In the genomic region with DNA sequence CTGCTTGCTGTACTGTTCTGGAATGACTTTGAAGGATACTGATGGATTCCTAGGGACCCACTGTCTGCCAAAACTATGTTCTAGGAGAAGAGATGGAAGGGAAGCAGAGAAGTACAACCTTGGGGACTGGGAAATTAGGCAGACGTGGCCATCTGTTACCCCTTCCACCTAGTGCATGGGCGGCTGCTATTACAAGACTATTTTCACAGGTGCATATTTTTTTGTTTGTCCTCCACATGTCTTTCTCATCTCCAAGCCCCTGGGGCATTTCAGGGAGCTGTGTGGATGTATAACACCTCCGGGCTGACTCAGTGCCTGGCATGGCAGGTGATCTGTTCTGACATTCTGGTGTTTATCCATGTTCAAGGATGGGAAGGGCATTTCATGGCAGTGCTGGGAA, we compare ENCODE assay signal across 29 mouse cellular contexts.
DNase-seq lines count a peak whose midpoint lies in the region; TF ChIP-seq lines count a peak whose summit lies in the region.
"Had no signal": no experiment of that assay in that cellular context is flagged by ENCODE, and none has a peak within 500 bp of the region (broad histone marks: within the 10 kb centered on the region; RNA-seq: fewer than 3 reads in every experiment).

No protein-coding gene starts in this region.

- no peak for TF ChIP-seq CTCF in thymus, adult 2 months (IDR thresholded peaks at IDR 0.05; ENCODE audit: borderline replicate concordance, control insufficient read depth, extremely low read depth, insufficient read depth, low read length, poor library complexity)

- no peak for TF ChIP-seq POLR2A in thymus, adult 2 months (IDR thresholded peaks at IDR 0.05; ENCODE audit: control insufficient read depth, extremely low read depth, insufficient read depth, low read length, poor library complexity)

- H3K27ac ChIP-seq in thymus, adult 2 months (ENCODE audit: control insufficient read depth, insufficient read depth, low read length): no peak overlapping the region
- H3K27ac ChIP-seq: embryonic facial prominence, embryonic 10.5 days; embryonic facial prominence, embryonic 13.5 days; forebrain, embryonic 12.5 days; forebrain, embryonic 15.5 days; heart, embryonic 15.5 days; hindbrain, embryonic 10.5 days; hindbrain, embryonic 13.5 days; intestine, embryonic 15.5 days had no signal

- WGBS in thymus, adult 2 months: 94% methylated on average over 3 of the region's 3 CpGs

- no peaks in the 10 kb centered on the region for H3K27me3 ChIP-seq in thymus, adult 2 months (ENCODE audit: control insufficient read depth, insufficient read depth, low read length)
- H3K27me3 ChIP-seq: CH12.LX; embryonic facial prominence, embryonic 13.5 days; forebrain, embryonic 12.5 days; forebrain, embryonic 15.5 days; heart, embryonic 12.5 days; heart, embryonic 15.5 days; hindbrain, embryonic 13.5 days; intestine, embryonic 15.5 days; Patski had no signal

- no peak overlapping the region for H3K4me3 ChIP-seq in thymus, adult 2 months (ENCODE audit: control insufficient read depth, insufficient read depth, low read length)
- H3K4me3 ChIP-seq: embryonic facial prominence, embryonic 10.5 days; embryonic facial prominence, embryonic 13.5 days; erythroblast, embryonic 14.5 days; forebrain, embryonic 12.5 days; forebrain, embryonic 15.5 days; heart, embryonic 12.5 days; heart, embryonic 15.5 days; hindbrain, embryonic 10.5 days; hindbrain, embryonic 13.5 days; intestine, embryonic 15.5 days had no signal

- no peaks in the 10 kb centered on the region for H3K36me3 ChIP-seq in thymus, adult 2 months (ENCODE audit: control insufficient read depth, insufficient read depth, low read length)
- H3K36me3 ChIP-seq: embryonic facial prominence, embryonic 10.5 days; embryonic facial prominence, embryonic 13.5 days; forebrain, embryonic 12.5 days; forebrain, embryonic 15.5 days; G1E; heart, embryonic 12.5 days; heart, embryonic 15.5 days; hindbrain, embryonic 10.5 days; hindbrain, embryonic 13.5 days; intestine, embryonic 15.5 days had no signal

- no peaks in the 10 kb centered on the region for H3K4me1 ChIP-seq in thymus, adult 2 months (replicated peaks; ENCODE audit: control insufficient read depth, insufficient read depth, low read length)
- H3K4me1 ChIP-seq: embryonic facial prominence, embryonic 10.5 days; embryonic facial prominence, embryonic 13.5 days; forebrain, embryonic 12.5 days; forebrain, embryonic 15.5 days; heart, embryonic 12.5 days; heart, embryonic 15.5 days; hindbrain, embryonic 10.5 days; hindbrain, embryonic 13.5 days; intestine, embryonic 15.5 days had no signal

- DNase-seq in cerebellum, adult 11-12 months: peak; percentile 41
- no peak for DNase-seq in cerebellum, postnatal 10 days
- peak; percentile 61 for DNase-seq in brain, adult 2 months (ENCODE audit: low read depth, low spot score)
- peak; percentile 5 for DNase-seq in cerebellum, adult 8-10 months
- DNase-seq in cerebellum, postnatal 25 days: peak; percentile 26 to 43
- no peak for DNase-seq in layer of hippocampus, postnatal 10 days (ENCODE audit: low spot score in 2 of 2)
- DNase-seq in thymus, adult 2 months: no peak
- DNase-seq: adrenal gland, postnatal 10 days; B cell, adult 2 months; embryo, embryonic 11 days; gastrocnemius, postnatal 10 days; heart, adult 18-20 months; heart, postnatal 10 days; heart, postnatal 36 days; kidney, adult 11 months; kidney, adult 8-10 months had no signal

Comparison
In these comparisons a context has a peak if more than half of its experiments do, and no peak if none do; other contexts are left out.
1. DNase-seq: peak in cerebellum, adult 11-12 months (single experiment), brain, adult 2 months (single experiment), cerebellum, adult 8-10 months (single experiment) and cerebellum, postnatal 25 days (2 of 2); none in cerebellum, postnatal 10 days (0 of 2), layer of hippocampus, postnatal 10 days (0 of 2) and thymus, adult 2 months (single experiment).